Mouse (Mus musculus) hindbrain, embryonic 15.5 days (tissue): ENCODE results near the gene Ppp1r1c. TPM values are rescaled to one million over a fixed set of nuclear protein-coding genes. Genes with fewer than 3 reads are reported as not detected.

Source experiments
- ATAC-seq: fragments of 200-750 bp; cut with Nextera tagmentation; 2 replicates; pipeline ENCODE4 v1.8.0; 2017; ENCODE audit warnings: low read depth, moderate number of reproducible peaks, moderate TSS enrichment; ENCODE audit not compliant: low FRiP score
- H3K27ac ChIP-seq: fragments of 300-500 bp; sonication (generic); replicated peaks from 2 replicates; pipeline ENCODE4 v1.5.1; 2015; ENCODE audit warnings: mild to moderate bottlenecking, inconsistent platforms
- H3K27me3 ChIP-seq: fragments of 300-500 bp; sonication (generic); 2 replicates; pipeline ENCODE4 v1.6.1; 2015; ENCODE audit warnings: control low read depth, inconsistent platforms
- H3K36me3 ChIP-seq: fragments of 300-500 bp; sonication (generic); 2 replicates; pipeline ENCODE4 v1.6.1; 2015; ENCODE audit warnings: control low read depth, inconsistent platforms
- H3K4me1 ChIP-seq: fragments of 300-500 bp; sonication (generic); replicated peaks from 2 replicates; pipeline ENCODE4 v1.6.1; 2015; ENCODE audit warnings: control low read depth, inconsistent platforms
- H3K4me2 ChIP-seq: fragments of 300-500 bp; sonication (generic); 2 replicates; pipeline ENCODE4 v1.6.1; 2015; ENCODE audit warnings: moderate library complexity, mild to moderate bottlenecking, inconsistent platforms
- H3K4me3 ChIP-seq: fragments of 300-500 bp; sonication (generic); 2 replicates; pipeline ENCODE4 v1.5.1; 2015; ENCODE audit warnings: mild to moderate bottlenecking, inconsistent platforms
- H3K9ac ChIP-seq: fragments of 300-500 bp; sonication (generic); 2 replicates; pipeline ENCODE4 v1.6.1; 2015; ENCODE audit warnings: inconsistent platforms
- H3K9me3 ChIP-seq: fragments of 300-500 bp; sonication (generic); 2 replicates; pipeline ENCODE4 v1.6.1; 2016; ENCODE audit warnings: control low read depth, inconsistent platforms
- WGBS: fragments of 180-500 bp; shearing (Covaris S2); methylation state at CpG from one replicate; pipeline ENCODE4 v1.1.7; 2015; 5-methylcytosine and 5-hydroxymethylcytosine counted together
- polyA plus RNA-seq: library from polyadenylated mRNA; unstranded; fragments of >200 nt; fragmentation: Nextera tagmentation; extraction: Ambion mirVana; gene quantifications from 2 replicates; pipeline ENCODE4 v1.2.1, GENCODE M21; 2015

Gene Ppp1r1c
- polyA plus RNA-seq, 1 experiment from 2014 or later = 7.8 TPM

- no peak overlapping the region for H3K4me2 ChIP-seq
- WGBS = 90% methylated on average over 12 of the region's 12 CpGs
- no peaks in the 10 kb centered on the region for H3K9me3 ChIP-seq
- no peaks in the 10 kb centered on the region for H3K4me1 ChIP-seq
- H3K27me3 ChIP-seq = no peaks in the 10 kb centered on the region
- no peaks in the 10 kb centered on the region for H3K36me3 ChIP-seq
- H3K27ac ChIP-seq = no peak overlapping the region
- ATAC-seq = no peak
- no peak overlapping the region for H3K9ac ChIP-seq
- no peak overlapping the region for H3K4me3 ChIP-seq
These were observed 11.6 kb upstream of the Ppp1r1c start for GRCm38 (mm10) chr2:79695939-79696338.

GRCm38 (mm10) chr2:79696478-79697230 is 10.9 kb upstream of the Ppp1r1c start:
- H3K9ac ChIP-seq = no peak overlapping the region
- no peak for ATAC-seq
- no peaks in the 10 kb centered on the region for H3K4me1 ChIP-seq
- WGBS = 87% methylated on average over 10 of the region's 10 CpGs
- H3K4me3 ChIP-seq = no peak overlapping the region
- no peak overlapping the region for H3K27ac ChIP-seq
- no peak overlapping the region for H3K4me2 ChIP-seq
- no peaks in the 10 kb centered on the region for H3K27me3 ChIP-seq
- no peaks in the 10 kb centered on the region for H3K9me3 ChIP-seq
- H3K36me3 ChIP-seq = no peaks in the 10 kb centered on the region

GRCm38 (mm10) chr2:79698166-79698565 is 9.4 kb upstream of the Ppp1r1c start:
- 82% methylated on average over 2 of the region's 2 CpGs for WGBS
- Histone ChIP-seq H3K9me3 (no peaks in the 10 kb centered on the region), H3K4me2 (no peak overlapping the region), H3K27me3 (no peaks in the 10 kb centered on the region), H3K36me3 (no peaks in the 10 kb centered on the region), H3K4me1 (no peaks in the 10 kb centered on the region), H3K9ac (no peak overlapping the region), H3K4me3 (no peak overlapping the region), H3K27ac (no peak overlapping the region)
- no peak for ATAC-seq

GRCm38 (mm10) chr2:79704773-79705172 is 2.8 kb upstream of the Ppp1r1c start:
- H3K27ac ChIP-seq = no peak overlapping the region
- no peaks in the 10 kb centered on the region for H3K4me1 ChIP-seq
- no peak overlapping the region for H3K4me2 ChIP-seq
- H3K4me3 ChIP-seq = no peak overlapping the region
- H3K9ac ChIP-seq = no peak overlapping the region
- no peak for ATAC-seq
- no peaks in the 10 kb centered on the region for H3K27me3 ChIP-seq
- no peaks in the 10 kb centered on the region for H3K36me3 ChIP-seq
- WGBS = 90% methylated on average over 2 of the region's 2 CpGs
- no peaks in the 10 kb centered on the region for H3K9me3 ChIP-seq

GRCm38 (mm10) chr2:79713662-79714091 is 6.1 kb downstream of the Ppp1r1c start:
- ATAC-seq = no peak
- H3K27me3 ChIP-seq = no peaks in the 10 kb centered on the region
- H3K4me2 ChIP-seq = no peak overlapping the region

GRCm38 (mm10) chr2:79714745-79715144 is 7.2 kb downstream of the Ppp1r1c start:
- Histone ChIP-seq H3K4me3 (no peak overlapping the region), H3K9me3 (no peaks in the 10 kb centered on the region), H3K36me3 (no peaks in the 10 kb centered on the region), H3K27me3 (no peaks in the 10 kb centered on the region), H3K4me1 (no peaks in the 10 kb centered on the region), H3K4me2 (no peak overlapping the region), H3K27ac (no peak overlapping the region), H3K9ac (no peak overlapping the region)
- no peak for ATAC-seq
- 86% methylated on average over 6 of the region's 6 CpGs for WGBS

More at GRCm38 (mm10) chr2:79713662-79714091, 6.1 kb downstream of the Ppp1r1c start:
- H3K4me3 ChIP-seq = no peak overlapping the region
- no peaks in the 10 kb centered on the region for H3K9me3 ChIP-seq
- H3K27ac ChIP-seq = no peak overlapping the region
- no peak overlapping the region for H3K9ac ChIP-seq
- no peaks in the 10 kb centered on the region for H3K4me1 ChIP-seq
- 81% methylated on average over 3 of the region's 3 CpGs for WGBS
- H3K36me3 ChIP-seq = no peaks in the 10 kb centered on the region

GRCm38 (mm10) chr2:79715925-79716324 is 8.3 kb downstream of the Ppp1r1c start:
- no peaks in the 10 kb centered on the region for H3K27me3 ChIP-seq
- H3K9ac ChIP-seq = no peak overlapping the region
- no peak overlapping the region for H3K27ac ChIP-seq
- H3K4me2 ChIP-seq = no peak overlapping the region
- H3K9me3 ChIP-seq = no peaks in the 10 kb centered on the region
- no peak for ATAC-seq
- no peaks in the 10 kb centered on the region for H3K4me1 ChIP-seq
- H3K36me3 ChIP-seq = no peaks in the 10 kb centered on the region
- H3K4me3 ChIP-seq = no peak overlapping the region
- 30% methylated on average over 2 of the region's 2 CpGs for WGBS

- Histone ChIP-seq H3K4me3 (no peak overlapping the region), H3K9me3 (no peaks in the 10 kb centered on the region), H3K9ac (no peak overlapping the region), H3K36me3 (no peaks in the 10 kb centered on the region), H3K4me2 (no peak overlapping the region), H3K27ac (no peak overlapping the region), H3K27me3 (no peaks in the 10 kb centered on the region), H3K4me1 (no peaks in the 10 kb centered on the region)
- no peak for ATAC-seq
These were observed 10.3 kb downstream of the Ppp1r1c start for GRCm38 (mm10) chr2:79717846-79718245.

- no peaks in the 10 kb centered on the region for H3K36me3 ChIP-seq
- H3K9me3 ChIP-seq = no peaks in the 10 kb centered on the region
- no peak overlapping the region for H3K27ac ChIP-seq
- H3K4me2 ChIP-seq = no peak overlapping the region
- H3K27me3 ChIP-seq = no peaks in the 10 kb centered on the region
- no peak for ATAC-seq
- no peaks in the 10 kb centered on the region for H3K4me1 ChIP-seq
- 81% methylated on average over 1 of the region's 1 CpGs for WGBS
- no peak overlapping the region for H3K4me3 ChIP-seq
- H3K9ac ChIP-seq = no peak overlapping the region
These were observed 14.8 kb downstream of the Ppp1r1c start for GRCm38 (mm10) chr2:79722415-79722814.

GRCm38 (mm10) chr2:79738958-79739357 is 31.4 kb downstream of the Ppp1r1c start:
- no peak overlapping the region for H3K4me2 ChIP-seq
- no peaks in the 10 kb centered on the region for H3K9me3 ChIP-seq
- no peak overlapping the region for H3K4me3 ChIP-seq
- no peak overlapping the region for H3K9ac ChIP-seq
- ATAC-seq = no peak
- H3K27ac ChIP-seq = no peak overlapping the region
- H3K4me1 ChIP-seq = no peaks in the 10 kb centered on the region
- no peaks in the 10 kb centered on the region for H3K36me3 ChIP-seq
- no peaks in the 10 kb centered on the region for H3K27me3 ChIP-seq
- 94% methylated on average over 2 of the region's 2 CpGs for WGBS

- ATAC-seq = no peak
- H3K4me3 ChIP-seq = no peak overlapping the region
- 83% methylated on average over 2 of the region's 2 CpGs for WGBS
- H3K9ac ChIP-seq = no peak overlapping the region
- H3K27me3 ChIP-seq = no peaks in the 10 kb centered on the region
- no peak overlapping the region for H3K27ac ChIP-seq
- no peaks in the 10 kb centered on the region for H3K9me3 ChIP-seq
- H3K4me1 ChIP-seq = no peaks in the 10 kb centered on the region
- H3K4me2 ChIP-seq = no peak overlapping the region
- no peaks in the 10 kb centered on the region for H3K36me3 ChIP-seq
These were observed 34.4 kb downstream of the Ppp1r1c start for GRCm38 (mm10) chr2:79741966-79742365.

GRCm38 (mm10) chr2:79744164-79744563 is 36.6 kb downstream of the Ppp1r1c start:
- H3K4me2 ChIP-seq = no peak overlapping the region
- ATAC-seq = no peak
- no peaks in the 10 kb centered on the region for H3K36me3 ChIP-seq
- no peaks in the 10 kb centered on the region for H3K4me1 ChIP-seq
- no peaks in the 10 kb centered on the region for H3K9me3 ChIP-seq
- H3K27ac ChIP-seq = no peak overlapping the region
- WGBS = 88% methylated on average over 4 of the region's 4 CpGs
- H3K27me3 ChIP-seq = no peaks in the 10 kb centered on the region
- no peak overlapping the region for H3K4me3 ChIP-seq
- H3K9ac ChIP-seq = no peak overlapping the region

- H3K9me3 ChIP-seq = no peaks in the 10 kb centered on the region
- H3K36me3 ChIP-seq = no peaks in the 10 kb centered on the region
- H3K9ac ChIP-seq = no peak overlapping the region
- no peak overlapping the region for H3K4me2 ChIP-seq
- H3K27me3 ChIP-seq = no peaks in the 10 kb centered on the region
- ATAC-seq = no peak
- H3K4me1 ChIP-seq = no peaks in the 10 kb centered on the region
- WGBS = 84% methylated on average over 3 of the region's 3 CpGs
- H3K27ac ChIP-seq = no peak overlapping the region
- H3K4me3 ChIP-seq = no peak overlapping the region
These were observed 44.1 kb downstream of the Ppp1r1c start for GRCm38 (mm10) chr2:79751685-79752084.
